Mouse (Mus musculus) c-Kit-positive CD71-positive TER-119-negative erythroid progenitor cells, embryonic 14.5 days (primary cell): ENCODE results near the gene Cfap100.

Source experiments
- DNase-seq: peaks from one replicate; pipeline ENCODE4 v3.0.0-alpha.2; 2013; ENCODE audit warnings: low read depth

Cfap100 gene

GRCm38 (mm10) chr6:90428380-90428974 lies at the start of gene Cfap100:
Gene Cfap100 (minus strand): TSS chr6:90428797.
- DNase-seq: peak; percentile 39

DNA sequence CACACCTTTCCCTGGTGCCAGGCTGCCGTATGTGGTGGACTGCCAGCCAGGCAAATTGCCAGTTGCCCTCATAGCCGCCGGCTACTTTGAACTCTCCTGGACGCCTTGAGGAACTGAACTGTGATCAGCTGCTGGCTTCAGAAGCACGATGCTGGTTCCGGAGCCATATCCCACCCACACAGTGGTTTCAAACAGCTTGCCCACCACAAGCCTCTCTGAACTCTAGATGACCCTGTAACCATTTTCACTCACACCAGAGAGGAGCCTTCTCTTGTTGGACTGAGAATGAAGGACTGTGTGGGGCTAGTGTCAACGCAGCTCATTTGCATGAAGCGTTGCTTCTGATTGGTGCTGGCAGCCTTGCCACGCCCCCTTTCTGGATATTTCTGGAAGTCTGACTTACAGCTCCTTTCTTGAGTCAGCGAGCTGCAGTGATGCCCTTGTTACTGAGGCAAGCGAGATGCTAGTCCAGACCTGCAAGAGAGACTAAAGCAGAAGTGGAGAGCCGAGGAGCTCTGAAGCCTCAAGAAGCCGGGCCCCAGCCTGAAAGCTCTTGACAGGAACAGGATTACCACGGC lies 48.4 kb upstream of the Cfap100 start:
- no peak for DNase-seq

DNA sequence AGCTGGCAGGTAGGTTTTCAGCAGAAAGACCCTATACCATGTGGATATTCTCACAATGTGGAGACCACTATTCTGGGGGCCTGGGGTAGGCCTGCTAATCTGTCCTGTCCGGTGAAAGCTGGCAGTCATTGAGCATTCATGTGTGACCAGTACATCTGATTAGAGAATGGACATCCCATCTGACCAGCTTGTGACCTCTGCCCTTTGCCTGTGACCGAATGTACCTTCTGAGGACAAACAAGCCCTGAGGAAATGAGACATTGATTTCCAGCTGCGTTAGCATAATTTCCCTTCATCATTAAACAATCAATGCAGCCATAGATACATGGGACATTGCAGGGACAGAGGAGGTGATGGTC lies 47.2 kb upstream of the Cfap100 start:
- no peak for DNase-seq

DNA sequence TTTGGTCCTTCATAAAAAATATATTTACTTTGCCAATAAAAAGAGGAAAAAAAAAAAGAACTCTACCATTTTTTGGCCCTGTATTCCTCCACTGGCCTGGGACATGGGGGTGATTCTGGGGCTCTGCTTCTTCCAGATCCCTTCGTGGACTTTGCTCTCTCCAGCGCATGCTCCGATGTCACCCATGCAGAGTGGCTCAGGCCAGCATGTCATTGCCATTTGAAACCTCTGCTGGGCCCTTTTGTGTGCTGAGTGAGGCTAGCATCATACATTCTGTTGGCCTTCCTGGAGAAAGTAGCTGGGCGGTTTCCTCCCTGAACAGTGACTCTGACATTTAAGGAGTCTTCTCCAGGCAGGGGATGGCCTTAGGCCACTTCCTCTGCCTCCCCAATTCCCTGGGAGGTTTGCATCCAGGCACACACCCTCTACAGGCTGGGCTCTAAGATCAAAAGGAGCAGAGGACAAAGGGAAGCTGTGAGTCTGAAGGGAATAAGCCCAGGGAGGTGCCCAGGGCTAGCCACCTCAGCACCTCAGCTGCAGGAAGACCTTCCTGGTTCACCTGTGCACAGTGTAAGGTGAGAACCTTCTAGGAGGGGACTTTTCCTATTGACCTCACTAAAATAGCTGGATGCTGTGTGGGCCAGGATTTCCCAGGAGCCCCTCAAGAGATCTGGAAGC lies 46.7 kb upstream of the Cfap100 start:
- no peak for DNase-seq

DNA sequence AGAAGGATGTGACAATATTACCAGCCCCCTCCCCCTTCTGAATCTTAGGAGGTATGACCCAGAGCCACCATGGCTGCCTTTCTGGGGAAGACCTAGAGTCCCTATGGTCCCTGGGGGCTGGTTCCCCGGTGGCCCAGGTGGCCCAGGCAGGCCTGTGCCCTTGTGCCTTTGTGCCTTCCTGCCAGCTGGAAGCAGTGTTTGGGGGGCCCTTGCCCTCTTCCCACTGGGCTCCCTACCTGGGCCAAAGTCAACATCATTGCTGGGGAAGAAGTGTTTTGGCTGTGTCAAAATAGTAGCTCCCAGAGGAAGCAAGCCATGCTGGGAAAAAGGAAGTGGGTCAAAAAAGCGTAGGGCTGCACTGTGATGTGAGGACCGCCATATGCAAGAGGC lies 45.8 kb upstream of the Cfap100 start:
- DNase-seq: no peak

DNA sequence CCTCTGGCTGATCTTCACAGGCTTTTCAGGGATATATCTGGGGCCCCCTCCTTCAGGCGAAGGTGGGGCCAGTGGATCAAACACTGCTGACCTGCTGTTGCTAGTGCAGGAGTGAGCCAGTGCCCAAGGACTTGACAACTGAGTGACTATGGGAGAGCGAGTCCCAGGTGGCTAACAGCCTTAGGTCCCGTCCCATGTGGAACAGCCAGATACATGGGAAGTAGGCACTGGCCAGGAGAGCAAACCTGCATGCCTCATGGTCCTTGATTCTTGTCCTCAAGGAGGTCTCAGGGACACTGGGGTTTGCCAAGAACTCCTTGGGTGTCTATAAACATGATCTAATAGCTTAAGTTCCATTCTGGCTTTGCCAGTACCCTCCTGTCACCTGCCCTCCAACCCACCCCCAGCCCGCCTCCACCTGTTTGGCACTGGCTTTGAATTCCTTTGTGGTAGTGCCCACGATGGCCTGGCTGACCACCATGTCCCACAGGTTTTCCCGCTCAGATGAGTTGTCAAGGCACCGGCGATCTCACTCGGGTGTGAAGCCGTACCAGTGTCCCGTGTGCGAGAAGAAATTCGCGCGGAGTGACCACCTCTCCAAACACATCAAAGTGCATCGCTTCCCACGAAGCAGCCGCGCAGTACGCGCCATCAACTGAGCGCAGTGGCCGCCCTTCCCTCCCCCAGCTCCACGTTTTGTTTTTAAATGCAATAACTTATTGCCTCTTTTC lies 45.2 kb upstream of the Cfap100 start:
- DNase-seq: no peak

- DNase-seq: no peak
These were observed 44.1 kb upstream of the Cfap100 start for GRCm38 (mm10) chr6:90472697-90473096.

DNA sequence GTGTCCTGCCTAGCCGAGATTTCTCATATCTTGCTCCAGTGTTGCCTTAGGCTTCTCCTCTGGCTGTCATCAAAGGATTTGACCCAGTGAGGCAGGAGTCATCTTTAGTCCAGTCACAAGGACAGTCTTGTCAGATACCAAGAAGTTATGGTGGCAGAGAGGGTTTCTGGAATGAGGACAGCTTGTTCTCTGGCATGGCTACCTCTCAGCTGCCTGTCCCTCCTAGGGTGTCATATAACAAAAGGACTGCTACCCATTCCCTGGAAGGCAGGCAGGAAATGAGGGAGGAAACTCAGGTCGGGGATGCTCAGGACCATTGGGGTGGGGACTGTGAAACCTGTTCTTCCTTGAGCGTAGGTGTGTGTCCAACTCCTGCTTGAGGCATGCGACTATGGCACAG lies 43.5 kb upstream of the Cfap100 start:
- DNase-seq: no peak

DNA sequence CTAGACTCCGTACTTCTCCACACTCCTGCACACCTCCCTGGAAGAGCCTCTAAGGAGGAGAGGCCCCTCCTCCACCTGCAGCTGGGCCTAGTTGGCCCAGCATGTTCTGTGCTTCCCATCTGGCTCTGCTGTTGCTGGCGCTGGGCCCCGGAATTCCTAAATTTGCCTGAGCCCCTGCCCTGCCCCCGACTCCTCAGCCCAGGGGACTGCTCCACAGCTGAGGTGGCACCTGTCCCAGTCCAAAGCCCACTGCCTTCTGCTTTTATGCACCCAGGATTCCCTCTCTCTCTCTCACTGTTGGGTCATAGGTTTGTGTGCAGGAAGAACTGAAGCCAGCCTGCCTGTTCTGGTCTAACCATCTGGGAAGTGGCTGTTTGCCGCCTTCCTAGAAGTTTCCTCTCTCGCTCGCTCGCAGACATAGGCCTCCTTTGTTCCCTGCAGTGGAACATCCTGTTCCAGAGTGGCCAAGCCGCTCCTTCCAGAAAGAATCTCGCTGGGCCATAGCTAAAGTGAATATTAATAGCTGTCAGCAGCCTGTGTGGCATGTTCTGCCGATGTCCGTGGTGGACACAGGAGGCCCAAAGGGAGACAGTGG lies 42.4 kb upstream of the Cfap100 start:
- no peak for DNase-seq

DNA sequence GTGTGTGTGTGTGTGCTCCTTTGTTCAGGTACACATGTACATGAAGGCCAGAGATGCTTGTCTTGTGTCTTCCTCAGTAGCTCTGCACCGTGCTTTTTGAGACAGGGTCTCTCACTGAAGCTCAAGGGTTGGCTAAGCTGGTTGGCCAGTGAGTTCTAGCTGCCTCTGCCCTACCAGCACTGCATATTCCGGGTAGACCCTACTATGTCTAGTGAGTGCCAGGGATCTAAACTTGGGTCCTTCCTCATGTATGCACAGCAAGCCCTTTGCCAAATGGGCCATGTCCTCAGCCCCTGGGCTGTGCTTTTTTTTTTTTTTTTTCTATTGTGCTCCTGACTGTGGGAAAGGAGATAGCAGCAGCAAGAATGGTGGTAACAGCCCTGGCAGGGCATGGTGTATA lies 41.7 kb upstream of the Cfap100 start:
- no peak for DNase-seq

GRCm38 (mm10) chr6:90469041-90469440 lies 40.4 kb upstream of the Cfap100 start:
- no peak for DNase-seq

GRCm38 (mm10) chr6:90468216-90468615 lies 39.6 kb upstream of the Cfap100 start:
- DNase-seq: no peak

DNA sequence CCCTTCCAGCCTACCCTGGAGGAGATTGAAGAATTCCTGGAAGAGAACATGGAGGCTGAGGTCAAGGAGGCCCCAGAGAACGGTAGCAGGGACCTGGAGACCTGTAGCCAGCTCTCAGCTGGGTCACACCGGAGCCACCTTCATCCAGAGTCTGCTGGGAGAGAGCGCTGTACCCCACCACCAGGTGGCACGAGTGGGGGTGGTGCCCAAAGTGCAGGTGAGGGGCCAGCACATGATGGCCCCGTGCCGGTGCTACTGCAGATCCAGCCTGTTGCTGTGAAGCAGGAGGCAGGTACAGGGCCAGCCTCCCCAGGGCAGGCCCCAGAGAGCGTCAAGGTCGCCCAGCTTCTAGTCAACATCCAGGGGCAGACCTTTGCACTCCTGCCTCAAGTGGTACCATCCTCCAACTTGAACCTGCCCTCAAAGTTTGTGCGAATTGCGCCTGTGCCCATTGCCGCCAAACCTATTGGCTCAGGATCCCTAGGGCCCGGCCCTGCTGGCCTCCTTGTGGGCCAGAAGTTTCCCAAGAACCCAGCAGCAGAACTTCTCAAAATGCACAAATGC lies 38.3 kb upstream of the Cfap100 start:
- no peak for DNase-seq

- DNase-seq: no peak
These were observed 37.5 kb upstream of the Cfap100 start for GRCm38 (mm10) chr6:90466079-90466478.

DNA sequence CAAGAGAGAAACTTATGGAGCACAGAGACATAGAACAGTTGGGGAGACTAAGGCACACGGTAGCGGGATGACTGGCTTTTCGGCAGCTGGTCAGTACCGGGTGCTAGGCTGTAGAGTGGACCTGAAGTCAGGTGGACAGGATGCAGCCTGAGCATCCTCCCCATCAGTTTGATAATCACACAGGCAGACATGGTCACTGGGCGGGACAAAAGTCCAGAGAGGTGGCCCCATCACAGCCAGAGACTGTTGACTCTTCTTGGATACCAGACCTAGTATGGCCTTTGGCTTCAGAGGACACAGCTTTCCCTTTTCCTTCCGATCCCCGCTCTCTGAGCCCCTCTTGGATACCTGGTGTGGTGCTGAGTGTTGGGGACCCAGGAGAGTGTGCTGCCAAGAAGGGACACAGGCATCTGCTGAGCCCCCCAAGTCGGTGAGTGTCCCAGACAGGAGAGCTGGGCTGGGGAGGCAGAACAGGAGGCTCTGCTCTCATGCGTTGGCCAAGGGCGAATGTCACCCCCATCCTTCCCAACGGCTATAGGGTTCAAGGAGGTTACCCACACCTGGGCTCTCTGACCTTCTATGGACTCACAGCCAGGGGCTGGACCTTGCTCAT lies 36.5 kb upstream of the Cfap100 start:
- DNase-seq: no peak

GRCm38 (mm10) chr6:90463890-90464421 lies 35.4 kb upstream of the Cfap100 start:
- DNase-seq: no peak

GRCm38 (mm10) chr6:90463228-90463862 lies 34.7 kb upstream of the Cfap100 start:
- no peak for DNase-seq

DNA sequence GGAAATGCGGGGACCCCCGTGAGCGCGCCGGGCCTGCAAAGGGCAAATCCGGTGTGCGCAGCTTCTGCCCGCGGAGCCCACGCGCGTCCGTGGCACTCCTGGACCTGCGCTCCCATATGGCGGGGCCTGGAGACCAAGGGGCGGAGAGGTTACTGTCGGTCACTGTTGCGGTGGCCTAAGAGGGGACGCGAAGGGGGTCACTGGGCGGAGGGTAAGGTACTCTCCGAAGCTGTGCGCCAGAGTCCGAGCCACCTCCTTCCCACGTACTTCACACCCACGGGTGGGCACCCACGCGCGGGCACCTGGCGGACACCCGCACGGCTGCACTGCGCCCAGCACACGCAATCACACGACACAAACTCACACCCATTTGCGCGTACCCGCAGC lies 34.2 kb upstream of the Cfap100 start:
- DNase-seq: no peak

- no peak for DNase-seq
These were observed 33.6 kb upstream of the Cfap100 start, which contains the start of gene Klf15 for GRCm38 (mm10) chr6:90462181-90462706. Gene Klf15 (plus strand): TSS chr6:90462576.

GRCm38 (mm10) chr6:90461771-90462170 lies 33.2 kb upstream of the Cfap100 start:
- no peak for DNase-seq

- DNase-seq: no peak
These were observed 32.6 kb upstream of the Cfap100 start for GRCm38 (mm10) chr6:90461181-90461580.
